Mouse (Mus musculus) ES-Bruce4 (cell line): ENCODE data around the gene Aebp2.

ENCODE experiments used
- CTCF ChIP-seq: IDR thresholded peaks from one replicate; pipeline ENCODE4 v1.8.1; 2011; ENCODE audit warnings: low read depth, low read length
- EP300 ChIP-seq: IDR thresholded peaks from 2 replicates; pipeline ENCODE4 v1.6.1; 2011; ENCODE audit warnings: low read depth, low read length; ENCODE audit not compliant: insufficient read depth
- POLR2A ChIP-seq: IDR thresholded peaks from one replicate; pipeline ENCODE4 v1.8.1; 2011; ENCODE audit warnings: low read length; ENCODE audit not compliant: insufficient read depth

DNA sequence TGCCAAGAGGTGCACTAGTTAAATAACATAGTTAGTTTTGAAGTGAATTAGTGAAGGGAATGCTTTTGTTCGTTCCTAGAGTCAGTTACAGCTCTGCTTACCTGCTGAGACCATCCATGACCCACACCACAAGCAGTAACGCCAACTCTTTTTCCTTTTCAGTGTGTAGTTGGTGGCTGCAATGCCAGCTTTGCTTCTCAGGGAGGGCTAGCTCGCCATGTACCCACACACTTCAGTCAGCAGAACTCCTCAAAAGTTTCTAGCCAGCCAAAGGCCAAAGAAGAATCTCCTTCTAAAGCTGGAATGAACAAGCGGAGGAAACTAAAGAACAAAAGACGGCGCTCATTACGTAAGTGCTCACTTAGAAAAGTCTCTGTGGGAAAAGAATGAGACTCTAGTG is 19.5 kb downstream of the Aebp2 start:
- no peak for TF ChIP-seq CTCF
- no peak for TF ChIP-seq EP300
- TF ChIP-seq POLR2A = no peak
